Mouse (Mus musculus) frontal cortex, adult 2 months (tissue): ENCODE results near the gene Psd4. TPM values are rescaled to one million over a fixed set of nuclear protein-coding genes. Genes with fewer than 3 reads are reported as not detected.

Experiments used
- DNase-seq, 2 experiments: peaks; one replicate each; pipeline ENCODE4 v3.0.0; 2022; ENCODE audit warnings: low spot score in 1 of 2; ENCODE audit errors: extremely low spot score in 1 of 2
- polyA plus RNA-seq: library from polyadenylated mRNA; depleted of rRNA; stranded (reverse); fragments of >200 nt; gene quantifications from 2 replicates; pipeline ENCODE4 v1.2.3, GENCODE M21; 2012

Gene Psd4
- polyA plus RNA-seq, 1 experiment = 1.5 TPM

- DNase-seq = no peak
These were observed 18.0 kb downstream of the Psd4 start for GRCm38 (mm10) chr2:24385111-24385961.

GRCm38 (mm10) chr2:24386158-24386963, 19.0 kb downstream of the Psd4 start:
- DNase-seq = no peak

GRCm38 (mm10) chr2:24386964-24387320, 19.6 kb downstream of the Psd4 start:
- no peak for DNase-seq

GRCm38 (mm10) chr2:24387361-24388283, 20.2 kb downstream of the Psd4 start:
- peak; percentile 21 to 68 for DNase-seq

GRCm38 (mm10) chr2:24393251-24393650, 25.9 kb downstream of the Psd4 start:
- no peak for DNase-seq

GRCm38 (mm10) chr2:24397115-24397514, 29.7 kb downstream of the Psd4 start:
- no peak for DNase-seq

GRCm38 (mm10) chr2:24400711-24401110, 33.3 kb downstream of the Psd4 start:
- no peak for DNase-seq

- peak in 1 of 2 experiments; percentile 74 for DNase-seq
These were observed 38.1 kb downstream of the Psd4 start for GRCm38 (mm10) chr2:24405345-24406012.

GRCm38 (mm10) chr2:24407701-24408485, 40.5 kb downstream of the Psd4 start:
- no peak for DNase-seq

GRCm38 (mm10) chr2:24409166-24409565, 41.8 kb downstream of the Psd4 start:
- peak; percentile 43 to 84 for DNase-seq

GRCm38 (mm10) chr2:24413172-24413571, 45.8 kb downstream of the Psd4 start:
- no peak for DNase-seq

GRCm38 (mm10) chr2:24413677-24414076, 46.3 kb downstream of the Psd4 start:
- DNase-seq = no peak

GRCm38 (mm10) chr2:24416668-24417067, 49.3 kb downstream of the Psd4 start:
- no peak for DNase-seq

- no peak for DNase-seq
These were observed 49.7 kb downstream of the Psd4 start for GRCm38 (mm10) chr2:24417106-24417505.

GRCm38 (mm10) chr2:24417564-24417963, 50.2 kb downstream of the Psd4 start:
- no peak for DNase-seq

- no peak for DNase-seq
These were observed 54.0 kb downstream of the Psd4 start for GRCm38 (mm10) chr2:24421211-24421863.

GRCm38 (mm10) chr2:24422815-24423214, 55.4 kb downstream of the Psd4 start:
- DNase-seq = no peak

GRCm38 (mm10) chr2:24425630-24426029, 58.2 kb downstream of the Psd4 start:
- DNase-seq = no peak
